Mouse (Mus musculus) bone marrow macrophage, adult 2 months (primary cell): ENCODE data around the gene Gm20503. TPM values are rescaled to one million over a fixed set of nuclear protein-coding genes. Genes with fewer than 3 reads are reported as not detected.

Experiments
- H3K27ac ChIP-seq: 2 replicates; pipeline ENCODE4 v1.5.1; 2012; ENCODE audit warnings: low read depth, low read length; ENCODE audit not compliant: insufficient read depth
- H3K4me1 ChIP-seq: 2 replicates; pipeline ENCODE4 v1.6.1; 2012; ENCODE audit warnings: low read length; ENCODE audit not compliant: control insufficient read depth, insufficient read depth
- H3K4me3 ChIP-seq: 2 replicates; pipeline ENCODE4 v1.5.1; 2012; ENCODE audit warnings: mild to moderate bottlenecking, low read length, moderate library complexity; ENCODE audit not compliant: insufficient read depth
- CTCF ChIP-seq: IDR thresholded peaks from 2 replicates; pipeline ENCODE4 v1.5.1; 2012; ENCODE audit warnings: low read depth, mild to moderate bottlenecking, low read length, moderate library complexity
- POLR2A ChIP-seq: IDR thresholded peaks from 2 replicates; pipeline ENCODE4 v1.6.1; 2012; ENCODE audit warnings: mild to moderate bottlenecking, low read depth, low read length, borderline replicate concordance
- polyA plus RNA-seq: library from polyadenylated mRNA; stranded (reverse); fragments of >200 nt; gene quantifications from 2 replicates; pipeline ENCODE4 v1.2.4, GENCODE M21; 2012; ENCODE audit not compliant: missing spikeins, insufficient read depth, insufficient read length

Gene Gm20503
- polyA plus RNA-seq, 1 experiment, result not detected

- TF ChIP-seq CTCF (no peak), POLR2A (no peak)
- Histone ChIP-seq H3K4me3 (no peak overlapping the region), H3K4me1 (peaks cover 3% of the 10 kb centered on the region; the same call in 1 of the 2 replicates), H3K27ac (no peak overlapping the region)
Observed at GRCm38 (mm10) chr4:59057929-59058328, 54.9 kb downstream of the Gm20503 start.

- H3K4me3 ChIP-seq, result no peak overlapping the region
- H3K27ac ChIP-seq, result no peak overlapping the region
- peaks cover 3% of the 10 kb centered on the region; the same call in 1 of the 2 replicates for H3K4me1 ChIP-seq
- TF ChIP-seq POLR2A, result no peak
- no peak for TF ChIP-seq CTCF
Observed at GRCm38 (mm10) chr4:59062526-59062925, 59.5 kb downstream of the Gm20503 start.

GRCm38 (mm10) chr4:59069276-59069675 lies 66.3 kb downstream of the Gm20503 start:
- H3K27ac ChIP-seq, result no peak overlapping the region
- H3K4me1 ChIP-seq, result no peaks in the 10 kb centered on the region
- no peak overlapping the region for H3K4me3 ChIP-seq
- TF ChIP-seq CTCF (no peak), POLR2A (no peak)

GRCm38 (mm10) chr4:59083430-59083829 lies 80.4 kb downstream of the Gm20503 start:
- Histone ChIP-seq H3K4me1 (no peaks in the 10 kb centered on the region), H3K27ac (no peak overlapping the region), H3K4me3 (no peak overlapping the region)
- TF ChIP-seq POLR2A (no peak), CTCF (no peak)

GRCm38 (mm10) chr4:59089391-59089790 lies 86.4 kb downstream of the Gm20503 start:
- H3K27ac ChIP-seq, result no peak overlapping the region
- no peaks in the 10 kb centered on the region for H3K4me1 ChIP-seq
- no peak overlapping the region for H3K4me3 ChIP-seq
- TF ChIP-seq POLR2A (no peak), CTCF (no peak)

Other genes with a start within 250 kb of the Gm20503 start
- gene Olfr267, start 215.5 kb upstream of the Gm20503 start, polyA plus RNA-seq, result not detected in 2 replicates
- gene Ecpas, start 90.5 kb upstream of the Gm20503 start, polyA plus RNA-seq, result 38.3 and 49.0 TPM in 2 replicates
- gene Zkscan16, start 59.6 kb upstream of the Gm20503 start, polyA plus RNA-seq, result not detected in 2 replicates
- 25.2 and 27.3 TPM in 2 replicates for gene Ptgr1, start 16.1 kb upstream of the Gm20503 start, polyA plus RNA-seq
- gene Dnajc25, start 8.1 kb upstream of the Gm20503 start, polyA plus RNA-seq, result 7.7 and 7.9 TPM in 2 replicates
- gene Gng10, start 31.9 kb downstream of the Gm20503 start, polyA plus RNA-seq, result 54.3 and 60.2 TPM in 2 replicates
- not detected in 2 replicates for gene AI481877, start 135.8 kb downstream of the Gm20503 start, polyA plus RNA-seq
- 22.3 and 24.0 TPM in 2 replicates for gene Ugcg, start 186.0 kb downstream of the Gm20503 start, polyA plus RNA-seq